Mouse (Mus musculus) cerebellum, adult 9-10 months (tissue): ENCODE data around the gene Mmrn2.

ENCODE experiments used
- DNase-seq: peaks from one replicate; pipeline ENCODE4 v3.0.0; 2022

Gene Mmrn2

DNA sequence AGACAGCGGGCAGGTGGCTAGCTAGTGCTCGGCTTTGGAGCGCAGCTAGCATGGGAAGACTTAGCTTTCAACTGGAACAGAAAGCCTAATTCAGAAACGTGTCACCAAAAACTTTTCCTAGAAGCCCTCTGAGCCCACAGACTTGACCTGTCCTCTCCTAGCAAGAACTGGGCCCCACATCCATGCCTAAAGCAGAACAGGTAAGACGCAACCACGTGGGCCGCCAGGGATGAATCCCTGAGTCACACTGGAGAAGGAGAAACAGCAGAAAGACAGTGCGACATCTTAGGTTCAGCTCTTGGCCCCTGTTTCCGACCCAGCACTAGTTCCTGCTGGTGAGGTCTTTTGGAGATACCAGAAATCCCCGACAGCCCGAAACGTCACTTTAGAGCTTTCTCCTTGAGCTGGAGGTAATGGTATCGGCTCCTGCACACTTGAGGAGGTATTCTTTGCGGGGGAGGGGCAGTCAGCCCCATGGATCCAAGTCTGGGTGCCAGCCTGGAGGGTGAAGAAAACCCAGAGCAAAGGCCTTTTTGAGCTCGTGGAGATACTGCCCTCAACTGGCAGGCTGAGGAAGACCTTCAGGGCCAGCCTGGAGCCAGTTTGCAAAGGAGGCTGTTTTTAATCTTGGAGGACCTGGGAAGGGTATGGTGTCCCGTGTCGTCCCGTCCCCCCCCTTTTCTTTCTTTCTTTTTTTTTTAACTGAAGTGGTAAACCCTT is 12.4 kb upstream of the Mmrn2 start:
- DNase-seq: peak; percentile 87

DNA sequence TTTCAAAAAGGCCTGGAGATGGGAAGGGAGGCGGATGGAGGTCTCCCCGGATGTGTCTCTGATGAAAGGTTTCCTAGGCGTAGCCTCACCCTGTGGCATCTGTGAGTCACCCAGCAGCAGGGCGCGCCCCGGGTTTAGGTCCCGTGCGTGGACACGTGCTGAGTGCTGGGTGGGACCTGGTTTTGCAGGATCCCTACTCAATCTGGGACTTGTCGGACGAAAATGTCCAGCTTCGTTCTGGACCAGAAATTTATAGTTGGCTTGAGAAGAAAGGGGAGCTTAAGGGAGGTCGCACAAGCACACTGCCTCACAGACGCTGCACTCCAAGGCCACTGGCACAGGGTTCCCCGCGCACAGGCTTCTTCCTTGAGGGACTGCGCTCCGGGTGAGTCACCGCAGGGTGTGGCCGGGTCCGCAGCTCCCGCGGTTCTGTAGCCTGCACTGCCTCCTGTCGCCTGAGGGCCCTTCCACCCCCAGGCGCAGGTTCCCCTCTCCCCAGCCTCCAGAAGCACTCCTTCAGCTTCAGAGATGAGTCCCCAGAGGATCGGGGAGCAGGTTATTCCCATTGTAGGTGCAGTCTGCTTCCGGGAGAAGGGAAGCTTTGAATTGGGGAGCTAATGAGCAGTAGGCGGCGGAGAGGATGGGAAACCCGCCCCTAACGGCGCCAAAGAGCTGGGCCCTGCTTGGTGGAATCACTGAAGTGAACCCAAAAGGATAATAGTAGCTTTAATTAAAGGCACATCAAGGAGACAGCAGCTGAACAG is 11.6 kb upstream of the Mmrn2 start:
- peak; percentile 68 for DNase-seq

DNA sequence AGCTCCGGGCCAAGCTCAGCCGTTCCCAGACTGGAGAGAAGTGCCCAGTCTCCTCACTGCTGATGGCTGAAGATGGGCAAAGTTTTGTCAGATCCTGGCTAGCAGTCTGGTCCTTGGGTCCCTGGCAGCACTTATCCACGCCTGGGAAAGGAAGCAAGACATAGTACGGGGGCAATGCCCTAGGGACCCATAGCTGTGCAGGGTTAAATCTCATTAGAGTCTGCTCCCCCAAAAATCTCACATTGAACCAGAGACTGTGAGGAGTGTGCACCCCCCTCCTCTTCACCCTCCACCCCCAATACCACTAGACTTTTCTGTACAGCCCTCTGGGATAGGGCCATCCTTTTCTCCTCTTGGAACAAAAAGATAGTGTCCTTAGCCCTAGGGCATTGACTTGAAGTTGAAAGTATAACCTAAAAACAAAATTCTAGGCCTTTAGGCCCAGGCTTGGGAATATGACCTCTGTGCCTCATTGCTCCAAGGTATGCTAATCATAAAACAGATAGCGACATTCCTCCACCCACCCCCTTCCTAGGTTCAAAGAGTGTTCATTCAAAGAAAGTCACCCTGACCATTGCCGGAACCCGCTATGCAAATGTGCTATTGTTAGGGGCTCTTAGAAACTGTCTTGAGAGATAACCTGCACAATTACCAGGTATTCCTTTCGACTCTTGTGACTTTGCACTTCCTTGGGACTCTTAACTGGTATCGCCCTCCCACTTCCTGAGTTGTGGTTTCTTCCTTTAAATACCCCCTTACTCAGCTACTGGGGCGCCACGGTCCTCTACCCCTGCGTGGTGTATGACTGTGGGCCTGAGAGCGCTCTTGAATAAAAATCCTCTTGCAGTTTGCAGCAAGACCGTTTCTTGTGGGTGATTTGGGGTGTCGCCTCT is 10.8 kb upstream of the Mmrn2 start:
- peak; percentile 17 for DNase-seq

DNA sequence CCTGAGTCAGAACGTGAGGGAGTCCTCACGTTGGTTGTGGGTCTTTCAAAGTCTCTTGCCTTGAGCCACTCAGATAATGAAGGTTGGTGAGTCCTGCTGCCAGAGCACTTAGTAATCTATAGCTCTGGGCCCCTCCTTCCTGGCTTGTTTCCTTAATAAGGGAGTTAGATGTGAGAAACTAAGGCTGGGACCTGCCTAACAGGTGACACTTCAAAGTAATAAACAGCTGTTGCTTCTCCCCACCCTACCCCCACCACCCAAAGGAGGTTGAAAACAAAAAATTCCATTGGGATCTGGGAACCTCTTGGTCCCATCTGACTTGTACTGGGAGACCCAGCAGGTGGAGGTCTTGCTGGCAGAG is 10.1 kb upstream of the Mmrn2 start:
- DNase-seq: peak; percentile 16

DNA sequence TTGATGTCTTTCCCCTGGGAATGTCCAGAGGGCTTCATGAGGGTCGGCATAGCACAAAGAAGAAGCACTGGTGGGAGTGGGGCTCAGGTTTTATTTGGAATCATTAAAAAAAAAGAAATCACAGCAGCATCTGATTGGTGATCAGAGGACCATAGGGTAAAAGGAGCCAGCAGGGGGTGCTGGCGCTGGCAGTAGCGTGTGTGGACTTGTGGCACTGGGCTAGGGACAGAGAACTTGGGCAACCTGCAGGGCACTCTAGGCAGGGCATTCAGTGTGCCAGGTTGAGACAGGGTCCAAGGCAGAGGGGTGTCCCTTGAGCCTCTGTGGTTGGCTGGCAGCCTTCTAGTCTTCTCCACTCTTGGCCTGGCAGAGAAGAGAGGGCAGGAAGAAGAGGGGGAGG is 5.1 kb upstream of the Mmrn2 start:
- no peak for DNase-seq

DNA sequence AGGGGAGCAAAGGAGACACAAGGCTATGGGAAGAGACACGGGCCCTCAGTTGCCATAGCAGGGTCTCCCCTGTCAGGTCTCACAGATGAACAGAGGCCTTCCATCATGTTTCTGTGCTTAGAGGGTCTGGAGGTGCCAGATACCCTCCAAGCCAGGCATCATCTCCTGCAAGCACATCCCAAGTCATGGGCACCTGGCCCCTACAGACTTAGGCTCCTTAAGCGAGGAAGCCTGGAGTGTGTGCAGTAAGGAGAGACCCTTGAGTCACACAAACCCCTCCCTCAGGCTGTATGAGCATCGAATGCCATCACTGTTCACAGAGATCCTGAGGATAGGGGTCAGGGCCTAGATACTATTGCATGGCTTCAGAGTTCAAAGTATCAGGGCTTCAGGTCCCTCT is 4.3 kb upstream of the Mmrn2 start:
- no peak for DNase-seq

DNA sequence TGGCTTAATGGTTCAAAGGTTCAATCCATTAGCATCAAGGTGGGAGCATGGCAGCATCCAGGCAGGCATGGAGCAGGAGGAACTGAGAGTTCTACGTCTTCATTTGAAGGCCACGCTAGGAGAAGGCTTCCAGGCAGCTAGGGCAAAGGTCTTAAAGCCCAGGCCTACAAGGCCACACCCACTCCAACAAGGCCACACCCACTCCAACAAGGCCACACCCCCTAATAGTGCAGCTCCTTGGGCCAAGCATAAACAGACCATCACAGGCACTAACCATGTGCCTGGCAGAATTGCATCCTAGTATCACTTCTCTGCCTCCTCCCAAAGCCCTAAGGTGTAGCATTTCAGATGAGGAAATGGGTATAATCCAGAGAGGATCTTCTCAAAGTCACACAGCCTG is 3.5 kb upstream of the Mmrn2 start:
- no peak for DNase-seq

DNA sequence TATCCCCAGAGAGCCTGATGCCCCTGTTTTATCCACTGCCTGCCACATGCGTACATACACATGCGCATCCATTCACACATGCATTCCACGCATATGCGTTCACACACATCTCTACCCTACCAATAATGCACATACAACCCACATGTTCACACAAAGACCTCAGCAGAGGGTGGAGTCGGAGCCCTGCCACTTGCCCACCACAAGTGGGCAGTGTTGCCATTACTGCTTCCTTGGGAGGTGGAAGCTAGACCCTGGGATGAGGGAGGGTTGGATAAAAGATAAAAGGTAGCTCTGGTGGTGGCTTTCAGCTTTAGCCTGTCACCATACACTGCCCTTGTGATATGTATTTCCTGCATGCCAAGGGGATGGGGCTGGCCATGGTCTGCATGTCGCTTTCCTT is 2.6 kb upstream of the Mmrn2 start:
- DNase-seq: peak; percentile 36

DNA sequence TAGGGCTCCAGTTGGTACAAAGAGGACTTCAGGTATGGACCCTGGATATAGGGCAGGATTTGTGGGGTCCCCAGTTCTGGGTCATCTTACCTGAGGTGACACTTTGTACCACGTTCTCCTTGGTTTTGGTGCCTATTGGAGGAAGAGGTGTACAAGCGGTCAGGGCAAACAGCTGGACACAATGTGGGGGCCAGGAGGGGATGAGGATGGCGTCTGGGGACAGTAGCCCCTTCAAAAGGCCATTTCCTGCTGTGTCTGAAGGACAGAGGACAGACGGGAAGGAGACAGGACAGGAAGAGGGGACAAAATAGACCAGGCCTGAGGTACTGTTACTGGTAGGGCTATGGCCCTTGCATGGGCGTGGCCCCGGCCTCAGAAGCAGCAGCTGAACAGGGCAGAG is 1.7 kb upstream of the Mmrn2 start:
- no peak for DNase-seq

DNA sequence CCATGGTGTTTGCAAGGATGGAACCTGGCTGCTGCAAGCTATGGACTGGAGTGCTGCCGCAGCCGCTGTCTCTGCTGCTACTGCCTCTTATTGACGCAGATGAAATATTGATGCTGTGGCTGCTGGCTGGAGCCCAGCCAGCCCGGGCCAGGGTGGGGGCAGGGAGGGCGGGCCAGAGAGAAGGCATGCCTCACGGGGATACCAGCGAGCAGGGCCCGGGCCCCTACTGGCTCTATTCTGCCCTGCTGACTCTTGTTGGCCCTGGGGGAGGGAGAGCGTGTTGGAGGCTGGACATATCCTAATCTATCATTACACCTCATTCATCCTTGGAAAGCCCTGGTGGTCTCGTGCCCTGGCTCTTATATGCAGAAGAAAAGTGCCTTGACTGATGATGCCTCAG is 688 bp upstream of the Mmrn2 start, which contains the start of gene Sncg:
Gene Sncg, minus strand, starts transcription at position 213 of the 400 bp plus-strand sequence.
- no peak for DNase-seq

DNA sequence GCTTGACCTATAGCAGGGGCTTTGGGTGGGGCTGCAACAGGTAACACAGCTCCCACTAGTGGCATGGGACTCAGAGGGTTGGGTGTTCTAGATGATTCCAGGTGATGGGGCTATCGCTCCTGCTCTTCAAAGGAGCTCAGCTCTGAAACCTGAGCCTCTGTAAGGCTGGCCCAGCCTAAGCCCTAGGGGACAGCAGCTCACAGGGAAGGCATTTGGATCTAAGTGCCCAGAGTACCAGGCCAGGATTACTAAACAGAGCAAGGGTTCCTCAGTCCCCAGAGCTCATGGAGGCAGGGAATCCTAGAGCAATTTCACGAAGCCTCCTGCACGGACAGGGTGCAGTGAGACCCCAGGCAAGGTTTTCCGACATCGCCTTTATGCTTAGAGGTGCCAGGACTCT is 676 bp downstream of the Mmrn2 start:
- no peak for DNase-seq

DNA sequence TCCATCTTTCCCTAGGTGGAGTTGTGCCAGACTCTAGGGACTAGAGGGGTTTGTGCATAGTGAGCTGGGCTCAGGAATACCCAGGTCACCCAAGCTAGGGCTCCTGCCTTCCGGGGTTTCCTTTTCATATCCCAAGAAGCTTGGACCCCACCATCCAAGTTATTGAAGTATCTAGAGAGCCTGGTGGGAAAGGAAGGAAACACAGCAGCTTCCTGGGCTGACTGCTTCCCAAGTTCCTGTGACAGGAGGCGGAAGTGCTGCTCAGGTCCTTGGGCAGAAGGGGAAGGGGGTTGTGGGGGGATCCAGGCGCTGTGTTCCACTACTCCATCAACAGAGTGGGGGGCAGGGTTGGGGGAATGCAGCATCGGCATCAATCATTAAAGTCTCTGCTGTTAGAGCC is 1.9 kb downstream of the Mmrn2 start:
- no peak for DNase-seq

DNA sequence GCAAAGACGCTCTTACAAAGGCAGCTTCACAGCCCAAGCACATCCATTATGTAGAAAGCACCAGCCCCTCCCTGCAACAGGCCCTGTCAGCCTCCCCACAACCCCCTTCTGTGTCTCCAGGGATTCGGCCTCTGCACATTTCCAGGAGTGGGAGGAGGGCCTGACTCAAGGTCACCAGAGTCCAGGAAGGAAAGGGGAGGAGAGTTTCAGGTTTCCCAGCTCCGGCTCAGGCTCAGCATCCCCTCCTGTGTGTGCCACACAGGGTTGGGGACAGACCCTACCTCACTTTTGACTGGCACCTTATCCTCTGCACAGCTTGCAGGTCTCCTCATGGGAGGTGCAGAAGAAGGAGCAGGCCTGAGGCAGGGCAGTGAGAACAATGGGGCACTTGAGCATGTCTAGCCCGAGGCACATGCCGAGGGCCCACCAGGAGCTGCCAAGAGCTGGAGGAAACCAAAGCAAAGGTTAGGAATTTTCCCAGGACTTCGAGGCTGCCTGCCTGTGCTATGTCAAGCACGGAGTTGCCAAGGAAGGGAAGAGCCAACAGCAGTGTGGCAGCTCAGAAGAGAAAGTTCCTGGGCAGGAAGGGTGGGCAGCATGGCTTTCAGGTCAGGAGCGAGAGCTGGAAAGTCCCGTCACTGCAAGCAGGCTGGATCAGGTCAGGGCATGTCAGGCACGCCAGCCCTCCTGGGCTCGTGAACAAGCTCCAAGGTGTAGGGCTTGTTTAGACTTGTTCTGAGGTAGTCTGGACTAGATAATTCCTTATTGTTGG is 3.5 kb downstream of the Mmrn2 start:
- no peak for DNase-seq

DNA sequence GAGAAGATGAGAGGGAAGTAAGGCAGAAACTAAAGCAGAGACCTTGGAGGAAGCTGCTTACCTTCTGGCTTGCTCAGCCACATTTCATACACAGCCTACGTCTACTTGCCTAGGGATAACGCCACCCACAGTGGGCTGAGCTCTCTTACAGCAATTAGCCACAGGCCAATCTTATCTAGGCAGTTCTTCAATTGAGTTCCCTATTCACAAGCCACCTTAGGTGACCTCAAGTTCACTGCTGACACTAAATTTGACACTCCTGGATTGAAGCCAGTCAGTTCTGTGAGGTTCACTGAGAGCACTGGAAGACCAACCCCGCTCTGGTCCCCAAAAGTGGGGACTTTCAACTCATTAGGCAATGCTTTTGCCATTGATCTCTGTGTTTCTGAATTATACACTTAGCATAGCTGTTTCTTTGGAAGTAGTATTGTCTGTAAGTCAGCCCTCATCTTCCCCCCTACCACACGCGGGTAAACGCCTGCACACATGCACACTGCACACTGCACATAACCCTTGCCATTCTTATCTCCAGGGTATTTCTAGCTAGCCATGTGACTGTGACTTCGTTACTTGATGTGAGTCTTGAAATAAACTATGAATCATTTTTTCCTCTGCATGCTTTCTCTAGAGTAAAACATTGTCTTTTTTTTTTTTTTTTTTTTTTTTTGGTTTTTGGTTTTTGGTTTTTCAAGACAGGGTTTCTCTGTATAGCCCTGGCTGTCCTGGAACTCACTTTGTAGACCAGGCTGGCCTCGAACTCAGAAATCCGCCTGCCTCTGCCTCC is 7.8 kb downstream of the Mmrn2 start:
- no peak for DNase-seq

DNA sequence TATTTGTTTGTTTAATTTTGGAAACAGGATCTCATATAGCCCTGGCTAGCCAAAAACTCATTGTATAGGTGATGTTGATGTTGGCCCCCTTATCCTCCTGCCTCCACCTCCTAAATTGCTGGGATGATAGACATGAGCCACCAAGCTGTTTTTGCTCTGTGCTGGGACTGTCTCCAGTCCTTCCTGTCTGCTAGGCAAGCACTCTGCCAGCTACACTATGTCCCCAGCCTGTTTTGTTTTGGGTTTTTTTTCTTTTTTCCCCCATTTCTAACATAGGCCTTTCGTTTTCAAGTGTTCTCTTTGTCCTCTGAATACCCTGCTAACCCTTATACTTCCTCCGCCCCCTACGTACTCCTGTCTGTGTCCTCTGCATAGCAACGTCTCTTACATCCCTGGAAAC is 18.0 kb downstream of the Mmrn2 start:
- DNase-seq: no peak

DNA sequence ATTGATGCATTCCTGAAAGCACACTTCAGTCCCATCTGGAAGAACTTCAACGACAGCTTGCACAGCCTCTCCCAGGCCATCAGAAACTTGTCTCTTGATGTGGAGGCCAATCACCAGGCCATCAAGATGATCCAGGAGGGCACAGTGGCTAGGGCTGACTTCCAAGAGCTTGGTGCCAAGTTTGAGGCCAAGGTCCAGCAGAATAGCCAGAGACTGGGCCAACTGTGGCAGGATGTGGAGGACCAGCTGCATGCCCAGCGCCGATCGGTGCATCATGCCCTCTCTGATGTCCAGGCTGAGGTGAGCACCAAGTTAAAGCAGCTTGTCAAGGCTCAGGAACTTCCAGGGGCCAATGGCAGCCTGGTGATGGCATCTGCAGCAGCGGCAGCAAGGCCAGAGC is 22.6 kb downstream of the Mmrn2 start:
- no peak for DNase-seq

DNA sequence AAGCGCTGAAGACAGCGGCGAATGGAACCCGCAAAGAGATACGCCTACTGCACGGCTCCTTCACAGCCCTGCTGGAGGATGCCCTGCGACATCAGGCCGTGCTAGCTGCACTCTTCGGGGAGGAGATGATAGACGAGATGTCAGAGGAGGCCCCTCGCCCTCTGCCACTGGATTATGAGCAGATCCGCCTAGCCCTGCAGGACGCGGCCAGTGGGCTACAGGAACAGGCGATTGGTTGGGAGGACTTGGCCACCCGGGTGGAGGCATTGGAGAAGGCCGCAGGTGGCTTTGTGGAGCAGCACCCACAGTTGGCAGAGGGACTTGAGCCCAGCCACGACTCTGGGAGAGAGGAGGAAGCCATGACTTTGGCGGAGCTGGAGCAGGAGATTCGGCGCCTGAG is 23.6 kb downstream of the Mmrn2 start:
- no peak for DNase-seq

DNA sequence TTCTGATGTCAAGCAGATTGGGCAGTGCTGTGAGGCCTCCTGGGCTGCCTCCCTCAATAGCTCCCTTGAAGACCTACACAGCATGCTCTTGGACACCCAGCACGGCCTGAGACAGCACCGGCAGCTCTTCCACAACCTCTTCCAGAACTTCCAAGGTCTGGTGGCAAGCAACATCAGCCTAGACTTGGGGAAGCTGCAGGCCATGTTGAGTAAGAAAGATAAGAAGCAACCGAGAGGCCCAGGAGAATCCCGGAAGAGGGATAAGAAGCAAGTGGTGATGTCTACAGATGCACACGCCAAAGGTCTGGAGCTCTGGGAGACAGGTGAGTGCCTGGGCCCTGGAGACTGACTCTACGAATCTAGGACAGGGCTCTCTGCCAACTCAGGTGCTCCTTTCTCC is 24.0 kb downstream of the Mmrn2 start:
- no peak for DNase-seq

DNA sequence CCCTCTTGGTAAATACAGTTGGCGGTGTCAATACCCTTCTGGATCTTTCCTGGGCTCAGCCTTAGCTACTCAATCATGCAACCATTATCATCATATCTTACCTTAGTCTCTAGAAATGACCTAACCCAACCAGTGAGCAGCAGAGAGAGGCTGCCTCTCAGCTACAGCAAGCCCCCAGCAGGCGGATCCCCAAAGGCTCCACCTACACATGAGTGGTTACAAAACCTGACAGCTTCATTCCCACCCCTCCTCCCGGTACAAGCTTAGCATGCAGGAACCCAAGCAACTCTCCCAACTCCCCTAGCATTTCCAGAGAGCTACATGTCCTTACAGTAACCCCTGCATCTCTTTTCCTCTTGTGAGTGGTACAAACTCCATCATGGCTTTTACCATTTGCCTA is 24.8 kb downstream of the Mmrn2 start:
- DNase-seq: no peak

DNA sequence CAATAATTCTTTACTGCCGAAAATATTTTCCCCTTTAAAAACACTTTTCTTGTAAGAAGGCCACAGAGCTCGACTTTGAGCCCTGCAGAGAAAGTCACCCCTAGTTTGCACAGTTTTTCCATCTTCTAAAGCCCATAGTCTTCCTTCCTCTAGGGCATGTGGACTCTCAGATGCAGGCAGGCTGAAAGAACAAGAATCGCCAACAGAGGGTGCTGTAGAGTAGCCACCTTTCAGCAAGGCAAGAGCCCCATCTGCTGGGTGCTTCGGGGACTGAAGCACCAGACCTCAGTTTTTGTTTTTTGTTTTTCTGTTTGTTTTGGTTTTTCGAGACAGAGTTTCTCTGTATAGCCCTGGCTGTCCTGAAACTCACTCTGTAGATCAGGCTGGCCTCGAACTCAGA is 25.9 kb downstream of the Mmrn2 start:
- DNase-seq: peak; percentile 72

DNA sequence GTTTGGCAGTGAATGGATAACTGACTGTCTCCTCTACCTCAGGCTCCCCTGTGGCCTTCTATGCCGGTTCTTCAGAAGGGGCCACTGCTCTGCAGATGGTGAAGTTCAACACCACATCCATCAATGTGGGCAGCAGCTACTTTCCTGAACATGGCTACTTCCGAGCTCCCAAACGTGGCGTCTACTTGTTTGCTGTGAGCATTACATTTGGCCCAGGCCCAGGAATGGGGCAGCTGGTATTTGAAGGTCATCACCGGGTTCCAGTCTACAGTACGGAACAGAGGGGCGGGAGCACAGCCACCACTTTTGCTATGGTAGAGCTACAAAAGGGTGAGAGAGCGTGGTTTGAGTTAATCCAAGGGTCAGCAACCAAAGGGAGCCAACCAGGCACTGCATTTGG is 27.6 kb downstream of the Mmrn2 start:
- DNase-seq: no peak

DNA sequence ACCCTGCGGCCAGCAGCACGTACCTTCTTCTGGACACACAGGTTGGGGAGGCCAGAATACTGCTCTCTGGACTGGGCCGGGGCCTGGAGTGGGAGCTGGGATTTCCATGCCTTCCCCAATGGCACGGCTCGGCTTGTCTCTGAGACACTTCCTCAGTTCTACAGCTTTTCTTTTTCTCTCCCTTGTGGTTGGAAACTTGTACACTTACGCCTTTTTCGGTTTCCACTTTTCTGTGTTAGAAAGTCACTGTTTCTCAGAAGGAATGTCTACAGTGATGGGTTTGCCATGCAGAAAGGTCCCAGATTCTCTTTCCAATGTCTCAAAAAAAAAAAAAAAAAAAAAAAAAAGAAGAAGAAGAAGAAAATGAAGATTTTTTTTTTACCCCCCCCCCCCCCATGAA is 28.2 kb downstream of the Mmrn2 start:
- DNase-seq: no peak
